ENCODE assay signal across 8 mouse cellular contexts in genomic region chr15:77029331-77029991, GRCm38 (mm10). TPM values are rescaled to one million over a fixed set of nuclear protein-coding genes. Genes with fewer than 3 reads are reported as not detected.
DNase-seq lines count a peak whose midpoint lies in the region; ATAC-seq and TF ChIP-seq lines count a peak whose summit lies in the region.

No protein-coding gene starts in this region.

- no peaks in the 10 kb centered on the region for H3K27me3 ChIP-seq in spleen, adult 2 months (ENCODE audit: control insufficient read depth, insufficient read depth, low read length)
- no peaks in the 10 kb centered on the region for H3K27me3 ChIP-seq in hindbrain, embryonic 14.5 days (ENCODE audit: control insufficient read depth, insufficient read depth, low read length)
- H3K27me3 ChIP-seq in midbrain, embryonic 13.5 days, result no peaks in the 10 kb centered on the region
- H3K27me3 ChIP-seq in testis, adult 2 months (ENCODE audit: control insufficient read depth, insufficient read depth, low read length), result no peaks in the 10 kb centered on the region

- ATAC-seq in frontal cortex, adult (ENCODE audit: low TSS enrichment), result peak; percentile 72
- peak; percentile 51; the same call in 1 of the 2 replicates for ATAC-seq in hindbrain, embryonic 14.5 days (ENCODE audit: low FRiP score)
- ATAC-seq in midbrain, embryonic 13.5 days, result peak; percentile 61

- H3K9me3 ChIP-seq in hindbrain, embryonic 14.5 days (ENCODE audit: control insufficient read depth, low read length), result no peaks in the 10 kb centered on the region
- H3K9me3 ChIP-seq in midbrain, embryonic 13.5 days, result no peaks in the 10 kb centered on the region

- no peak overlapping the region for H3K4me2 ChIP-seq in hindbrain, embryonic 14.5 days (replicated peaks)
- H3K4me2 ChIP-seq in midbrain, embryonic 13.5 days (replicated peaks), result no peak overlapping the region

- 32% methylated on average over 7 of the region's 7 CpGs for WGBS in spleen, adult 2 months
- 31% methylated on average over 7 of the region's 7 CpGs for WGBS in hindbrain, embryonic 14.5 days
- WGBS in midbrain, embryonic 13.5 days, result 31% methylated on average over 7 of the region's 7 CpGs

- TF ChIP-seq POLR2A in spleen, adult 2 months (IDR thresholded peaks at IDR 0.05; ENCODE audit: low read depth, low read length), result no peak
- no peak for TF ChIP-seq POLR2A in testis, adult 2 months (IDR thresholded peaks at IDR 0.05; ENCODE audit: control insufficient read depth, low read depth, low read length)

- H3K27ac ChIP-seq in spleen, adult 2 months (ENCODE audit: insufficient read depth, low read length), result no peak overlapping the region
- H3K27ac ChIP-seq in hindbrain, embryonic 14.5 days, result no peak overlapping the region
- H3K27ac ChIP-seq in midbrain, embryonic 13.5 days, result peak overlapping the region; percentile 15; the same call in 1 of the 2 replicates
- H3K27ac ChIP-seq in testis, adult 2 months (ENCODE audit: control insufficient read depth, insufficient read depth, low read depth, low read length), result no peak overlapping the region

- TF ChIP-seq CTCF in spleen, adult 2 months (IDR thresholded peaks at IDR 0.05; ENCODE audit: extremely low read depth, insufficient read depth, insufficient read length, insufficient replicate concordance), result peak; percentile 37; the same call in 1 of the 2 replicates
- peak; percentile 77; the same call in 1 of the 2 replicates for TF ChIP-seq CTCF in testis, adult 2 months (IDR thresholded peaks at IDR 0.05; ENCODE audit: control insufficient read depth, insufficient read depth, insufficient replicate concordance, low read depth, low read length)

- DNase-seq in spleen, adult 2 months (ENCODE audit: low read depth in 1 of 2, low spot score in 2 of 2), result no peak
- DNase-seq in spleen, adult 12 weeks (ENCODE audit: low spot score), result no peak
- peak; percentile 87 to 93 for DNase-seq in cerebellum, postnatal 10 days
- DNase-seq in hindbrain, embryonic 14.5 days (ENCODE audit: low spot score), result peak; percentile 89
- DNase-seq in layer of hippocampus, postnatal 36 days, result peak; percentile 43 to 47

- no peaks in the 10 kb centered on the region for H3K4me1 ChIP-seq in spleen, adult 2 months (ENCODE audit: control insufficient read depth, insufficient read depth, insufficient read length)
- peaks cover 4% of the 10 kb centered on the region; the same call in 1 of the 2 replicates for H3K4me1 ChIP-seq in hindbrain, embryonic 14.5 days (replicated peaks; ENCODE audit: control insufficient read depth, insufficient read depth, low read length)
- H3K4me1 ChIP-seq in midbrain, embryonic 13.5 days (replicated peaks), result peaks cover 9% of the 10 kb centered on the region
- H3K4me1 ChIP-seq in testis, adult 2 months (ENCODE audit: control insufficient read depth, insufficient read depth, low read length), result peaks cover 3% of the 10 kb centered on the region; the same call in 1 of the 2 replicates

- H3K9ac ChIP-seq in hindbrain, embryonic 14.5 days, result no peak overlapping the region
- no peak overlapping the region for H3K9ac ChIP-seq in midbrain, embryonic 13.5 days (replicated peaks)

- H3K36me3 ChIP-seq in spleen, adult 2 months (ENCODE audit: control insufficient read depth, insufficient read depth, low read length), result no peaks in the 10 kb centered on the region
- H3K36me3 ChIP-seq in hindbrain, embryonic 14.5 days (replicated peaks; ENCODE audit: control insufficient read depth, insufficient read depth), result no peaks in the 10 kb centered on the region
- H3K36me3 ChIP-seq in midbrain, embryonic 13.5 days, result no peaks in the 10 kb centered on the region
- H3K36me3 ChIP-seq in testis, adult 2 months (ENCODE audit: control insufficient read depth, insufficient read depth, low read length), result no peaks in the 10 kb centered on the region

- H3K4me3 ChIP-seq in spleen, adult 2 months (ENCODE audit: extremely low read depth, insufficient read depth, insufficient read length), result no peak overlapping the region
- H3K4me3 ChIP-seq in hindbrain, embryonic 14.5 days (replicated peaks; ENCODE audit: low read length), result no peak overlapping the region
- H3K4me3 ChIP-seq in midbrain, embryonic 13.5 days (replicated peaks), result no peak overlapping the region
- H3K4me3 ChIP-seq in testis, adult 2 months (ENCODE audit: control insufficient read depth, low read depth, low read length), result no peak overlapping the region

RNA-seq across cellular contexts. Expression of gene Apol6, which starts 15.1 kb away (rescaled TPM):
- 0.46 and 0.51 TPM in 2 replicates for polyA plus RNA-seq in spleen, adult 2 months (2012; rRNA removed)
- not detected in 2 replicates for polyA plus RNA-seq in hindbrain, embryonic 14.5 days (2014; fragmentation: Nextera tagmentation; extraction: Ambion mirVana)
- not detected for total RNA-seq in layer of hippocampus, postnatal 36 days (2021)
- not detected in 2 replicates for polyA plus RNA-seq in midbrain, embryonic 13.5 days (2015; fragmentation: Nextera tagmentation; extraction: Ambion mirVana)
- polyA plus RNA-seq in testis, adult 2 months (2012; rRNA removed), result 0.64 and 0.68 TPM in 2 replicates

RNA-seq across cellular contexts. Expression of gene Mb, which starts 21.0 kb away (rescaled TPM):
- 0.08 and 0.91 TPM in 2 replicates for polyA plus RNA-seq in spleen, adult 2 months (2012; rRNA removed)
- 0.51 and 0.55 TPM in 2 replicates for polyA plus RNA-seq in hindbrain, embryonic 14.5 days (2014; fragmentation: Nextera tagmentation; extraction: Ambion mirVana)
- total RNA-seq in layer of hippocampus, postnatal 36 days (2021), result under 1 TPM in 1 of 2 experiments, not detected in 1; 0.37 TPM
- not detected in 2 replicates for polyA plus RNA-seq in midbrain, embryonic 13.5 days (2015; fragmentation: Nextera tagmentation; extraction: Ambion mirVana)
- 0.43 and 0.58 TPM in 2 replicates for polyA plus RNA-seq in testis, adult 2 months (2012; rRNA removed)

Comparison
In these comparisons a context has a peak if more than half of its experiments do, and no peak if none do; other contexts are left out.
1. DNase-seq: peak in cerebellum, postnatal 10 days (2 of 2), hindbrain, embryonic 14.5 days (single experiment) and layer of hippocampus, postnatal 36 days (2 of 2); none in spleen, adult 2 months (0 of 2) and spleen, adult 12 weeks (single experiment).
2. Peak in every context shown above with its lines, with median percentiles within 50 percentile points of each other: ATAC-seq.